Mouse (Mus musculus): ENCODE measurements around the gene Helz.
A peak's percentile ranks its signal among the peaks of the same experiment; 100 is the strongest.
"Not testable (repeated sequence)": the region's sequence is repeated elsewhere in the genome, so short reads cannot be mapped to it uniquely, and the experiment has no call there.

Gene Helz

GRCm38 (mm10) chr11:107548204-107548975 is 660 bp downstream of the Helz start:
- DNase-seq, result peak in 1 of 2 experiments; percentile 21

DNA sequence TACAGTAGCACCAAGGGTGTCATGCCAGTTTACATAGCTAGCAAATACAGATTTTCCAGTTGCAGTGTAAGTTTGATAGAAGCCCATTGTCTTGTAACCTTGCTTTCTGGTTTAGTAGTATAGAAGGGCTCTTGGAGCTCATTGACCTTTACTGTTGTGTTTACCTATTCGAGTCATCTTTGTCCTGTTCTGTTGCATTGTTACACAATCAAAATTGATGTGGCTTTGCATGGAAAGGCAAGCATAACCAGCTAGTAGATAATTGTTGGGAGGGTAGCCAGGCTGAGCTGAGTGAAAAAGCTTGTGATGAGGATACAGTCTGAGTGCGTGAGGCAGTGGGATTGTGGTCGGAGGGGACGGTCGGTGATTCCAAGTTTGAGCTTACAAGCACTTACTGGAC is 12.1 kb downstream of the Helz start:
- DNase-seq, result no peak

GRCm38 (mm10) chr11:107567431-107567830 is 19.7 kb downstream of the Helz start:
- DNase-seq, result no peak

DNA sequence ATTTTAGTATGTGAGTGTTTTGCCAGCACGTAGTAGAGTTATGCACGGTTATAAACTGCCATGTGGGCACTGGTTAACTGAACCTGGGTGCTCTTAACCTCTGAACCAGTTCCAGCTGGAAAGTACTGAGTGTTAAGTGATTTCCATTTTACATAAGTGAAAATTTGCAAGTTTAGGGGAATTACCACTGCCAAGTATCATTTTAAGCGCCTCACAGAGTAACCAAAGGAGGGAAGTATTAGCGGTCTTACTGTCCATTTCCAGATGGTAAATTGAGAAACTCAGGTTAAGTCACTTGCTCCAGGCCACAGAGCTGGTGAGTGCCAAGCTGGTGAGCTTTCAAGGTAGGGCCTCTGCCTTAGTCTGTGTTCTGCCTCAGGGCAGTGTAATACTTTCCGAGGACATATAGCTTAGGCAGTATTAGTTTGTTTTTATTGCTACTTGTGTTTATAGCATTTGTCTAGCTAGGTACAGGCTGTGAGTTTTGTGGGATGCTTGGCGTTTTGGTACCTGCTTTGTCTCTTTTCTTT is 20.8 kb downstream of the Helz start:
- DNase-seq, result no peak

GRCm38 (mm10) chr11:107570891-107571290 is 23.2 kb downstream of the Helz start:
- not testable (repeated sequence) for DNase-seq

DNA sequence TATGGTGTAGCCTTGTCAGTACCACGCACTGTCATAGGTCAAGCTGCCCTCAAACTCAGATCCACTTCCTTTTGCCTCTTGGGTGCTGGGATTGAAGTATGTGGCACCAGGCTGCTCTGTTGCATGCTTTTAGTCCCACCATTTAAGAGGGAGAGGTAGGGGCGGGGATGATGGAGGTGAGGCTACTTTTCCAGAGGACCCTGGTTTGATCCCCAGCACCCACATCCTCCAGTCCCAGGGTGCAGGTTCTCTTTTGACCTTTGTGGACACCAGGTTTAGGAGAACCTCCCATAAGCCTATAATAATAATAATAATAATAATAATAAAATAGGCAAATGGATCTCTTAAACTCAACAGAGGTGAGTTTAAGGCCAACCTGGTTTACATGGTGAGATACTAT is 23.6 kb downstream of the Helz start:
- DNase-seq, result no peak

DNA sequence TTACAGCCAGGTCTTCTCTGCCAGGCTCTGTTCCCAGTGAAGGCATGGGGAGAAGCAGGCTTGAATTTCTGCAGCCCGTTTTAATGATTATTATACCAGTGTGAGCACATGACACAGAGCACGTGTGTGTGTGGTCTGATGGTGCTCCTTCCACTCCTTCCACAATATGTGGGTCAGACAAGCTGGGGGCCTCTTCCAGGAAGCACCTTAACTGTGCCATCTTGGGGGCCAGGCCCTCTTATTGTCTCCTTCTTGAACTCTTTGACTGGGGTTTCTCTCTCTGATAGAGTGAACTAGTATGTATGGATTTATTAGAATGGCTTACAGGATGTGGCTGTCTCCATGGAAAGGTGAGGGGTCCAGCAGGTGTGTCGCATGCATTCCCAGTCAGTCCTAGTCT is 24.8 kb downstream of the Helz start:
- no peak for DNase-seq

DNA sequence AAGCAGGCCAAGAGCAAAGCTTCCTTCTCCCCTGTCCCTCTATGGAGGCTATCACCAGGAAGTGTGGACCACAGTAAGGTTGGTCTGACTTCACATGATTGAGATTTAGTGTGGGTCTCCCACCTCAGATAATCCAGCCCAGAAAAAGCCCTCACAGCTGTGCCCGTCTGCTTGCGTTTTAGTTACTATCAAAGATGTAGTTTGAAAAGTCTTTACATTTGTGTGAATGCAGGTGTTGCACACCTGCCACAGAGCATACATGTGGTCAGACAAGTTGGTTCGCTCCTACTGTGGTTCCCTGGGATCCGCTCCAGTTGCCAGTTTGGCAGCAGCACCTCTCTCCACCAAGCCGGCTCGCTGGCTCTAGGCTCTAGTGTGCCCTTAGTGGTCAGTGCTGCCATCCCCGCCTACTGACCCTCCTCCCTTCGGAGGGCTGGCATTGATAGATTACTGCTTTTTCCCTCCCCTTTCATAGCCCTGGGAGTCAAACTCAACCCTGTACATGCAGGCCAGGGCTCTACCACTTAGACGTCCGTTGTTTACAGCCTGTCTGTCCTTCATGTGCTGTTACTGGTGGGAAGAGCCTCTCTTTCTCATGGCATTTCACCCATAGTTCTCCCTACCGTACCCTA is 25.4 kb downstream of the Helz start:
- no peak for DNase-seq

DNA sequence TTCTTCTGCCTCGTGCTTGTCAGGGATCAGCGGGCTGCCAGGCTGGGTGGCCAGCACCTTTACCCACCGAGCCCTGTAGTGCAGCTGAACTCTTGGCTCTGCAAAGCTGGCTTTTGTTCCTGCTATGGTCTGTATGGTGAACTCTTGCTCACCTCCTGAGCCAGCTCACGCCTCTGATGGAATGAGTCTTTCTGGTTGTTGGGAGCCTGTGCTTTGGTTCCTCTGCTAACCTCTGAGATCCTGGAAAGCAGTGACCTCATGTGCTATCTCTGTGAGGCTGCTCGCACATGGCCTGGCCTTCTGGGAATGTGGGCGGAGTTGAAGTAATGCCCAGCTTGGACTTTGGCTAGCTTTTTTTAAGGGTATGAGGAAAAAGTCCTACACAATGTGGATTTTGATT is 26.1 kb downstream of the Helz start:
- no peak for DNase-seq

- DNase-seq, result no peak
These were observed 27.3 kb downstream of the Helz start for GRCm38 (mm10) chr11:107574811-107575705.

GRCm38 (mm10) chr11:107576186-107576585 is 28.5 kb downstream of the Helz start:
- no peak for DNase-seq

DNA sequence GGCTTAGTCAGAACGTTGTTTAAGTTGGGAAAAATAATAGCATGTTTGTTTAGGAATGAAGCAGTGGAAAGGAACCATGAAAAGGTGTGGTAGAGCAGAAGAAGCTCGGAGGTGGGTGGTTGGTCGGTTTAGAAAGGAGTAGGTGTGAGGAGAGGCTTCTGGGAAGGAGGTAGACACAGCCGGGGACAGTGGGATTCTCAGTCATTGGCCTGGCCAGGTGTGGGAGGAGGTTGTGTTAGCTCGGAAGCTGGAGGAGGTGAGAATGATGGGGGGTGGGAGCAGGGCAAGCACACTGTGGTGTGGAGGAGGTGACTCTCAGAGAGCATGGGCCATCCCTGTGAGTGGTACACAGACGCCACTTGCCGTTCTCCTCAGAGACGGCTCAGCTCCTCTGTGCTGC is 29.7 kb downstream of the Helz start:
- no peak for DNase-seq

- no peak for DNase-seq
These were observed 30.5 kb downstream of the Helz start for GRCm38 (mm10) chr11:107578226-107578625.

DNA sequence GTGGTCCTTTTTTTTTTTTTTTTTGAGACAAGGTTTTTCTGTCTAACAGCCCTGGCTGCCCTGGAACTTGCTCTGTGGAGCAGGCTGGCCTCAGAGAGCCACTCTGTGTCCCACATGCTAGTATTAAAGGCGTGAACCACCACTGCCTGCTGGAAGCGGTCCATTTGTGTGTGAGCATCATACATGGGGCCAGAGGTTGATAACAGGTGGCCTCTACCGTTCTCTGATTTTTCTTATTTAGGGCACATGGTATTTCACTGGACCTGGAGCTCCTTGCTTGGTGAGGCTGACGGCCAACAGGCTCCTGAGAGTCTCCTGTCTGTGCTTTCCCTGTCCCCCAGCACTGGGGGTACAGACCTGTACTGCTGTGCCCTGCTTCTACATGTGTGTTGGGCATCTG is 33.1 kb downstream of the Helz start:
- no peak for DNase-seq

GRCm38 (mm10) chr11:107584660-107585451 is 37.1 kb downstream of the Helz start:
- no peak for DNase-seq

- not testable (repeated sequence) for DNase-seq
These were observed 38.4 kb downstream of the Helz start for GRCm38 (mm10) chr11:107586129-107586528.

DNA sequence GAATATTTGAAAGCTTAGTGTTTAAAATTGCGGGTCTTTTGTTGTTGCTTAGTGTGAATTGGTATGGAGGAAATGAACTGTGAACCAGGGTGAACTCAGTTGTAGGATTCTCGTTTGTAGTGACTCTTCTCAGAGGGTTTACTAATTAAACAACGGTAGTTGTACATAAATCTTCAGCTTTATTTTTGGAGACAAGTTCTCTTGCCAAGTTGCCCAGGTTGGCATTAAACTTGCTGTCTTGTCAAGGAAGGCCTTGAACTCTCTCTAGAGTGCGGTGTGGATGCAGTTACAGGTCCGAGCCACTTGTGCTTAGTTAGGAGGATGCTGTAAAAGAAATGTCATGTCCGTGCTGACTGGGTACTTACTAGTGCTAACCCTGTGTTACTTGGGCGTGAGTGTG is 39.4 kb downstream of the Helz start:
- DNase-seq, result no peak

GRCm38 (mm10) chr11:107592575-107592974 is 44.8 kb downstream of the Helz start:
- DNase-seq, result peak; percentile 22

GRCm38 (mm10) chr11:107597381-107597780 is 49.7 kb downstream of the Helz start:
- DNase-seq, result no peak

DNA sequence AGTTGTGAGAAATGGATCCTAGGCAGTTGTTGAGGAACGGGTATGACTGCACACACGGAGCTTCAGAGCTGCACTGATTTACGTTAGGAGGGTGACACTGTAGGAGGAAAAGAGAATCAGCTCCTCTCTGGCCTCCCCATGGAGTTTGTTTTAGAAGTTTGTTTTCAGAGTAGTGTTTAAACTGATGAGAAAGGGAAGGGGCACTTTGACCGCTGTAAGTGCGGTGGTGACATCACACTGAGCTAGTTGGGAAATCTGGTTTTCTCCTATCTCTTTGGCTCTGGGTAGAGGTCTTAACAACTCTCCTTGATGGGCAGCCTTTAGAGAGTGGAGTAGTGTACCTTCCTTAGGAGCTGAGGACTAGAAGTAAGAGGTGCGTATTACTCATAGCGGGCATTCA is 58.0 kb downstream of the Helz start:
- no peak for DNase-seq

- no peak for DNase-seq
These were observed 66.2 kb downstream of the Helz start for GRCm38 (mm10) chr11:107613906-107614305.

DNA sequence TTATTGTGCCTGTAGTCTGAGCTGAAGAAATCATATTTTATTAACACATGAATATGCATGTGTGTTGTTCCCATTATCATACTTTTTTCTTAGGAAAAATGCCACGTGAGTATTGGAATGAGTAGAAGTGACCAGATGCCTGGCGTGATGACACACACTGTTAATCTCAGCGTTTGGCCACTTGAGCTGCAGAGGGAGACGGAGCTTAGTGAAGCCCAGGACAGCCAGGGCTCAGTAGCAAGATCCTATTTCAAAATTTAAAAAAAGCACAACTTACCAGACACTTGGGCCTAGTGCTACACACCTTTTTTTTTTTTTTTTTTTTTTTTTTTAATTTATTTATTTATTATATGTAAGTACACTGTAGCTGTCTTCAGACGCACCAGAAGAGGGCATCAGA is 68.0 kb downstream of the Helz start:
- no peak for DNase-seq

Data from cerebellum, postnatal 36 days (tissue).